Mouse (Mus musculus) embryonic fibroblast, embryonic 13.5 days (primary cell): Measurements from ENCODE around the gene Camk2d. TPM values are rescaled to one million over a fixed set of nuclear protein-coding genes. Genes with fewer than 3 reads are reported as not detected.

Experiments
- H3K27ac ChIP-seq: 2 replicates; pipeline ENCODE4 v1.5.1; 2012; ENCODE audit warnings: low read length, control low read depth, inconsistent platforms; ENCODE audit not compliant: insufficient read depth
- H3K4me1 ChIP-seq: 2 replicates; pipeline ENCODE4 v1.6.1; 2011; ENCODE audit warnings: low read length; ENCODE audit not compliant: control insufficient read depth, insufficient read depth
- H3K4me3 ChIP-seq: 2 replicates; pipeline ENCODE4 v1.5.1; 2011; ENCODE audit warnings: mild to moderate bottlenecking, control low read depth, low read length; ENCODE audit not compliant: insufficient read depth
- CTCF ChIP-seq: IDR thresholded peaks from 2 replicates; pipeline ENCODE4 v1.5.1; 2011; ENCODE audit warnings: mild to moderate bottlenecking, control low read depth, low read length, moderate library complexity, borderline replicate concordance; ENCODE audit not compliant: insufficient read depth
- POLR2A ChIP-seq: IDR thresholded peaks from 2 replicates; pipeline ENCODE4 v1.6.1; 2011; ENCODE audit warnings: low read depth, mild to moderate bottlenecking, control low read depth, low read length, moderate library complexity
- polyA plus RNA-seq: library from polyadenylated mRNA; stranded (reverse); fragments of >200 nt; gene quantifications from 2 replicates; pipeline ENCODE4 v1.2.4, GENCODE M21; 2011; ENCODE audit warnings: low read depth; ENCODE audit not compliant: missing spikeins, insufficient read length

Camk2d gene
- polyA plus RNA-seq, 1 experiment, result 186 TPM

DNA sequence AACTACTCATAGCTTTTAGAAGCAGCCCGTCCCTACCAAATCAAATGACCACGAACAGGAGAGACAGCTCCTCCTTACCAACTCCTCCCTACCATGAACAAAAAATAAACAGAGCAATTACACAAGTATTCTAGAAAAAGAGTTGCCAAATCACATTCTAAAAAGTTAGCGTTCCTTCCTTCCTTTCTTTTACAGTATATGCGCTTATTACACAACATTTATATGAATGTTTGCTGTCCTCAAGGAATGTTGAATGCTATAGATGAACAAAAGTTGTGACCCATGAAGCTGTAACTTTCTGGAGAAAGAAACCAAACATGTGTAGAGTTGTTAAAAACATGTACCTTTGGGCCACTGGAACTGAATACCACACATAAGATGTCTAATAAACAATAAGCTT is 31.9 kb downstream of the Camk2d start:
- H3K27ac ChIP-seq, result no peak overlapping the region
- no peak for TF ChIP-seq POLR2A
- no peak for TF ChIP-seq CTCF

DNA sequence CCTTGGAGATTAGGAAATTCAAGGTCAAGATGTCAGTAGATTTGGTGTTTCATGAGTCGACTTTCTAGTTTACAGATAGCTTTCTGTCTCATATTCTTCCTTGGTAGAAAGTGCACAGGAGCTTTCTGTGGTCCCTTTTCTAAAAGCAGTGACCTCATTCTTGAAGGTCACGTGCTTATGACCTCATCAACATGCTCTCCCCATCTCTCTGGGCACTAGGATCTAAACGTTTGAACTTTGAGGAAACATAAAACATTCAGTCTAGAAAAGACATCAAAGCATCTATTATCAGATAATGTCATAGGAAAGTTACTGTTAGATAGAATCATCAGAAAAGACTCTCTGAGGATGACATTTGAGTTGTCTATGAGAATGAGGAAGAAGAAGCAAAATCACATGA is 32.3 kb downstream of the Camk2d start:
- H3K27ac ChIP-seq, result no peak overlapping the region
- TF ChIP-seq CTCF (no peak), POLR2A (no peak)
- no peak overlapping the region for H3K4me3 ChIP-seq
- peaks cover 7% of the 10 kb centered on the region; the same call in 1 of the 2 replicates for H3K4me1 ChIP-seq

More for the DNA sequence above, 31.9 kb downstream of the Camk2d start:
- Histone ChIP-seq H3K4me3 (no peak overlapping the region), H3K4me1 (peaks cover 7% of the 10 kb centered on the region; the same call in 1 of the 2 replicates)

DNA sequence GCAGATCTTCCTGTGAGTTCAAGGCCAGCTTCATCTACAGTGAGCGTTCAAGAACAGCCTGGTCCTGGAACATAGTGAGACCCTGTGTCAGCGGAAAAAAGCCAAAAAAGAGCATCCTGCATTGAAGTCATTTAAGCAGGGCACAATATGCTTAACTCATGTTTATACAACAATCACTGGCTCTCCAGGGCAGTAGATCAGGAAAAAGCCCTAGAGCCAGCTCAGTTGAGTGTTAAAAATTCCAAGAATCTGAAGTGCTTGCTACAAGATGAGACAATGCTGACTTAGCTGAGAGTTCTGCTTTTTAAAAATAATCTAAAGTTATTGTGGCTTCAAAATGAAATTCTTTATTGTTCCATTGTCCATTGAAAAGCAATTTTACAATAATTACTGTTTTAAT is 32.9 kb downstream of the Camk2d start:
- Histone ChIP-seq H3K4me3 (no peak overlapping the region), H3K27ac (no peak overlapping the region), H3K4me1 (peaks cover 7% of the 10 kb centered on the region; the same call in 1 of the 2 replicates)
- no peak for TF ChIP-seq POLR2A
- TF ChIP-seq CTCF, result no peak

GRCm38 (mm10) chr3:126630111-126630869 is 34.2 kb downstream of the Camk2d start:
- TF ChIP-seq POLR2A (no peak), CTCF (no peak)
- Histone ChIP-seq H3K27ac (no peak overlapping the region), H3K4me3 (no peak overlapping the region), H3K4me1 (peaks cover 7% of the 10 kb centered on the region; the same call in 1 of the 2 replicates)

DNA sequence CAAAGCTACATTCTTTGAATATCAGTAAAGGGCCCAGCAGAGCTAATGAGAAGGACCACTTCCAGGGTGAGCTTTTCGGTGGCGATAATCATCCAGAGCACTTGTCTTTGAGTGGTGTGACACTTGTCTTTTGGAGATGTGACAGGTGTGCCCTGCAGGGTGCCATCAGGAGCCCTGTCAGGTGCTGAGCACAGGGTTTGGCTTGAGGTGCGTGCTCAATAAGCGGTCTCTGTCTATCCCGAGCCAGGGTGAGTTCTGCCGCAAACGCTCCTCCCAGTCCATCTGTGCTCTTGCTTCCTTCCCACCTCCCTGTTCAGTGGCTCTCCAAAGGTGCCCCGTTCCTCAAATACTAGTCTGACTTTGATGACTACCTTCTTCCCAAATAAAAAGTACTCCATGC is 35.5 kb downstream of the Camk2d start:
- TF ChIP-seq POLR2A, result no peak
- TF ChIP-seq CTCF, result no peak
- H3K27ac ChIP-seq, result no peak overlapping the region
- peaks cover 5% of the 10 kb centered on the region; the same call in 1 of the 2 replicates for H3K4me1 ChIP-seq

DNA sequence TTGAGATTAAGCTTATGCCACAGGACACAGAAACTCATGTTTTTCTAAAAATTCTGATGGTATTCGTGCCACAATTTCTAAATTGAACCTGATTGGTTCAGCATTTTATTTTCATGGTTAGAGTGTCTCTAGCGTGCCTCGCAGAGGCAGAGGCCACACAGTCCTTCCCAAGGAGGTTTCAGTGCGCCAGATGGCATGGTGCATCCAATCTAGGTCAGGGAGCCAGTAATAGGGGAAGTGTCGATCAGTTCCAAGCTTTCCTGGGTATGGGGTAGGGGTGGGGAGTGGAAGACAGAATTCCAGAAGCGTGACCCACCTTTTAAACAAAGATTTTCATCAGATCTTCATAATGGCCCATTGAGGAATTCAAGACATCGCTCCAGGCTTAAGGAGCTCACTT is 36.5 kb downstream of the Camk2d start:
- no peak overlapping the region for H3K4me3 ChIP-seq
- TF ChIP-seq POLR2A (no peak), CTCF (no peak)
- H3K4me1 ChIP-seq, result peaks cover 5% of the 10 kb centered on the region; the same call in 1 of the 2 replicates
- no peak overlapping the region for H3K27ac ChIP-seq

More for the DNA sequence above, 35.5 kb downstream of the Camk2d start:
- H3K4me3 ChIP-seq, result no peak overlapping the region

DNA sequence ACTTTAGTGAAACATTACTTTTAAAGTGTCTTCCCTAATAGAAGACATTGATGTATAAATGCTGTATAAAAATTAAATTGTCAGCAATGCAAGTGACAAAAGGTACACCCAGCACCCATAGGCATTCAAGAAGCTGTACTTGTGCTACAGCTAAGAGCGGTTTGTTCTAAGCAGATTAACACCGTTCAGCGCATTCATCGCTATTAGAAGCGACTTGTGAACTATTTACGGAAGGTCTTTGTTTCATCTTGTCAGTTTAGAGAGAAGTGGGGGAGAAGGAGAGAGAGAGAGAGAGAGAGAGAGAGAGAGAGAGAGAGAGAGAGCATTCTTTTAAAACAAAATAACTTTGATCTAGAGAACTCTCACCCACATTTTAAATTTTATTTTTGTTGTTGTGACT is 38.1 kb downstream of the Camk2d start:
- TF ChIP-seq CTCF (no peak), POLR2A (no peak)
- Histone ChIP-seq H3K4me3 (no peak overlapping the region), H3K27ac (no peak overlapping the region), H3K4me1 (peaks cover 5% of the 10 kb centered on the region)

GRCm38 (mm10) chr3:126638259-126638658 is 42.2 kb downstream of the Camk2d start:
- Histone ChIP-seq H3K4me1 (peaks cover 7% of the 10 kb centered on the region), H3K27ac (no peak overlapping the region), H3K4me3 (no peak overlapping the region)
- TF ChIP-seq CTCF, result no peak
- TF ChIP-seq POLR2A, result no peak

- no peak overlapping the region for H3K4me3 ChIP-seq
- peaks cover 7% of the 10 kb centered on the region for H3K4me1 ChIP-seq
- TF ChIP-seq POLR2A, result no peak
- no peak for TF ChIP-seq CTCF
- no peak overlapping the region for H3K27ac ChIP-seq
Observed at GRCm38 (mm10) chr3:126639098-126639513, 43.0 kb downstream of the Camk2d start.

DNA sequence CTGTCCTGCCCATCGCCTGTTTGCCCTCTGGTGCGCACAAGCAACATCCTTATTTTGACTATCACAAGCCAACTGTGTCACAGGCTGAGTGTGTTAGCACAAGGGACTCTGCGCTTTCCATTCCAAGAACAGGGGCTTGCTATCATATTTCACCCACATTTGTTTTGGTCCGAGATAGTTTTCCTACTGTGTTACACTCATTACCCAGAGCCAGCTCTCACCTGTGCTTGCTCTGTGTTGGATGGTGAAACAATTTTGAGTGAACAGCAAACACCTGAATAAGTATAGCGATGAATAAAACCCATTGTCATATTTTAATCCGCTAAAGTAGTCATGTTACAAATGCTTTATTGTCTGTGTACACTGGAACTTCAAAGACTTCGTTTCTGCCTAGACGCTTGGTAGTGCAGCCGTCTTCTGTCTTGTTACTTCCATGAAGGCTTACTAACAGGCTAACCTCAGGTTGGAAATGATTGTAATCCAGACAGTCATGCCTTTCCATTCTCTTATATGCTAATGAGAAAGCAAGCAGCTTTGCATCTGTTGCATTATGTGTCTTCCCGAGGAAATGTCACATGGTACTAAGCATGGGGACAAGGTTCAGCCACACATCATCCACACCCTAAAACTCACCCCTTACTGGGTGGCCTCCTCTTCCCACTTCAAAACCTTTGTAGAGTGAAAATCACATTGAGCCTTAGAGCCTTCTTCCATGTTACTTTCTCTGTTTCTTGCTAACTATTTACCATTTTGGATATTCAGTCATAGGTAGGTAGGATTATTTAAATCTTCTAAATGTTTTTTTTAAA is 44.5 kb downstream of the Camk2d start:
- Histone ChIP-seq H3K27ac (no peak overlapping the region), H3K4me3 (no peak overlapping the region), H3K4me1 (peaks cover 7% of the 10 kb centered on the region)
- no peak for TF ChIP-seq POLR2A
- no peak for TF ChIP-seq CTCF
